Mouse (Mus musculus): ENCODE results near the gene Spock1. TPM values are rescaled to one million over a fixed set of nuclear protein-coding genes. Genes with fewer than 3 reads are reported as not detected.

Gene Spock1
- polyA plus RNA-seq, 1 experiment from 2014 or later: 48.1 TPM

- Histone ChIP-seq H3K36me3 (ENCODE audit: control insufficient read depth, insufficient read depth) (no peaks in the 10 kb centered on the region), H3K27me3 (replicated peaks; ENCODE audit: control insufficient read depth, insufficient read depth, low read length) (no peaks in the 10 kb centered on the region), H3K4me2 (ENCODE audit: low read length) (no peak overlapping the region), H3K9ac (replicated peaks; ENCODE audit: low read depth, low read length) (no peak overlapping the region), H3K4me1 (replicated peaks; ENCODE audit: control insufficient read depth, insufficient read depth, low read length) (no peaks in the 10 kb centered on the region), H3K4me3 (replicated peaks; ENCODE audit: low read length) (no peak overlapping the region), H3K27ac (ENCODE audit: low read length) (no peak overlapping the region), H3K9me3 (ENCODE audit: control insufficient read depth, low read length) (peaks cover 2% of the 10 kb centered on the region; the same call in 1 of the 2 replicates)
- 74% methylated on average over 10 of the region's 10 CpGs for WGBS
- no peak for ATAC-seq
Measured at GRCm38 (mm10) chr13:57435726-57436220, 472.4 kb downstream of the Spock1 start.

- no peak for ATAC-seq
- H3K27me3 ChIP-seq (replicated peaks; ENCODE audit: control insufficient read depth, insufficient read depth, low read length): no peaks in the 10 kb centered on the region
- H3K9ac ChIP-seq (replicated peaks; ENCODE audit: low read depth, low read length): no peak overlapping the region
- H3K27ac ChIP-seq (ENCODE audit: low read length): no peak overlapping the region
- 95% methylated on average over 4 of the region's 4 CpGs for WGBS
- no peaks in the 10 kb centered on the region for H3K36me3 ChIP-seq (ENCODE audit: control insufficient read depth, insufficient read depth)
- H3K4me3 ChIP-seq (replicated peaks; ENCODE audit: low read length): no peak overlapping the region
- peaks cover 2% of the 10 kb centered on the region; the same call in 1 of the 2 replicates for H3K9me3 ChIP-seq (ENCODE audit: control insufficient read depth, low read length)
- H3K4me1 ChIP-seq (replicated peaks; ENCODE audit: control insufficient read depth, insufficient read depth, low read length): no peaks in the 10 kb centered on the region
- H3K4me2 ChIP-seq (ENCODE audit: low read length): no peak overlapping the region
Measured at GRCm38 (mm10) chr13:57433848-57434247, 474.3 kb downstream of the Spock1 start.

- WGBS: 86% methylated on average over 4 of the region's 4 CpGs
- ATAC-seq: no peak
- H3K27me3 ChIP-seq (replicated peaks; ENCODE audit: control insufficient read depth, insufficient read depth, low read length): no peaks in the 10 kb centered on the region
Measured at GRCm38 (mm10) chr13:57431815-57432214, 476.3 kb downstream of the Spock1 start.

GRCm38 (mm10) chr13:57428840-57429239 is 479.3 kb downstream of the Spock1 start:
- Histone ChIP-seq H3K4me1 (replicated peaks; ENCODE audit: control insufficient read depth, insufficient read depth, low read length) (no peaks in the 10 kb centered on the region), H3K27ac (ENCODE audit: low read length) (no peak overlapping the region), H3K36me3 (ENCODE audit: control insufficient read depth, insufficient read depth) (no peaks in the 10 kb centered on the region), H3K27me3 (replicated peaks; ENCODE audit: control insufficient read depth, insufficient read depth, low read length) (no peaks in the 10 kb centered on the region), H3K4me3 (replicated peaks; ENCODE audit: low read length) (no peak overlapping the region), H3K9me3 (ENCODE audit: control insufficient read depth, low read length) (peaks cover 2% of the 10 kb centered on the region; the same call in 1 of the 2 replicates), H3K9ac (replicated peaks; ENCODE audit: low read depth, low read length) (no peak overlapping the region), H3K4me2 (ENCODE audit: low read length) (no peak overlapping the region)
- 76% methylated on average over 14 of the region's 14 CpGs for WGBS
- no peak for ATAC-seq

More at GRCm38 (mm10) chr13:57431815-57432214, 476.3 kb downstream of the Spock1 start:
- H3K27ac ChIP-seq (ENCODE audit: low read length): no peak overlapping the region
- H3K9ac ChIP-seq (replicated peaks; ENCODE audit: low read depth, low read length): no peak overlapping the region
- H3K4me1 ChIP-seq (replicated peaks; ENCODE audit: control insufficient read depth, insufficient read depth, low read length): no peaks in the 10 kb centered on the region
- no peaks in the 10 kb centered on the region for H3K36me3 ChIP-seq (ENCODE audit: control insufficient read depth, insufficient read depth)
- no peak overlapping the region for H3K4me3 ChIP-seq (replicated peaks; ENCODE audit: low read length)
- peaks cover 2% of the 10 kb centered on the region; the same call in 1 of the 2 replicates for H3K9me3 ChIP-seq (ENCODE audit: control insufficient read depth, low read length)
- no peak overlapping the region for H3K4me2 ChIP-seq (ENCODE audit: low read length)

- no peaks in the 10 kb centered on the region for H3K36me3 ChIP-seq (ENCODE audit: control insufficient read depth, insufficient read depth)
- WGBS: 91% methylated on average over 5 of the region's 5 CpGs
- ATAC-seq: no peak
- no peak overlapping the region for H3K27ac ChIP-seq (ENCODE audit: low read length)
- no peaks in the 10 kb centered on the region for H3K27me3 ChIP-seq (replicated peaks; ENCODE audit: control insufficient read depth, insufficient read depth, low read length)
- no peak overlapping the region for H3K4me2 ChIP-seq (ENCODE audit: low read length)
- no peak overlapping the region for H3K4me3 ChIP-seq (replicated peaks; ENCODE audit: low read length)
- H3K9ac ChIP-seq (replicated peaks; ENCODE audit: low read depth, low read length): no peak overlapping the region
- H3K9me3 ChIP-seq (ENCODE audit: control insufficient read depth, low read length): no peaks in the 10 kb centered on the region
- H3K4me1 ChIP-seq (replicated peaks; ENCODE audit: control insufficient read depth, insufficient read depth, low read length): no peaks in the 10 kb centered on the region
Measured at GRCm38 (mm10) chr13:57418781-57419180, 489.4 kb downstream of the Spock1 start.

- 100% methylated on average over 1 of the region's 1 CpGs for WGBS
- H3K9ac ChIP-seq (replicated peaks; ENCODE audit: low read depth, low read length): no peak overlapping the region
- no peaks in the 10 kb centered on the region for H3K36me3 ChIP-seq (ENCODE audit: control insufficient read depth, insufficient read depth)
- no peak overlapping the region for H3K4me2 ChIP-seq (ENCODE audit: low read length)
- H3K4me3 ChIP-seq (replicated peaks; ENCODE audit: low read length): no peak overlapping the region
- H3K9me3 ChIP-seq (ENCODE audit: control insufficient read depth, low read length): no peaks in the 10 kb centered on the region
- no peaks in the 10 kb centered on the region for H3K4me1 ChIP-seq (replicated peaks; ENCODE audit: control insufficient read depth, insufficient read depth, low read length)
- ATAC-seq: no peak
- no peaks in the 10 kb centered on the region for H3K27me3 ChIP-seq (replicated peaks; ENCODE audit: control insufficient read depth, insufficient read depth, low read length)
- no peak overlapping the region for H3K27ac ChIP-seq (ENCODE audit: low read length)
Measured at GRCm38 (mm10) chr13:57414716-57415115, 493.4 kb downstream of the Spock1 start.

DNA sequence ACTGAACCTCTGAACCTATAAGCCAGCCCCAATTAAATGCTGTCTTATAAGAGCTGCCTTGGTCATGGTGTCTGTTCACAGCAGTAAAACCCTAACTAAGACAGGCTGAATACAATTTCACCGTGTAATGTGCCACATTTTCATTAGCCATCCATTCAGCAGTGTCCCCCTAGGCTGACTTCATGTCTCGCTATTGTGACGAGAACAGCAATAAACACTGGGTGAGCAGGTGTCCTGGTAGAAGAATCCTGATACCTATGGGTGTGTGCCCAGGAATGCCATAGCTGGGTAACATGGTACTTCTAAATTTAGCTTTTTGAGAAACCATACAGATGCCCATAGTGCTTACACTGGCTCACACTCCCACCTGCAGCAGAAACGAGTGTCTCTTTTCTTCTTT is 500.5 kb downstream of the Spock1 start:
- no peak overlapping the region for H3K9ac ChIP-seq (replicated peaks; ENCODE audit: low read depth, low read length)
- 84% methylated on average over 4 of the region's 4 CpGs for WGBS
- H3K36me3 ChIP-seq (ENCODE audit: control insufficient read depth, insufficient read depth): no peaks in the 10 kb centered on the region
- H3K4me2 ChIP-seq (ENCODE audit: low read length): no peak overlapping the region
- no peaks in the 10 kb centered on the region for H3K27me3 ChIP-seq (replicated peaks; ENCODE audit: control insufficient read depth, insufficient read depth, low read length)
- H3K4me3 ChIP-seq (replicated peaks; ENCODE audit: low read length): no peak overlapping the region
- ATAC-seq: no peak
- H3K27ac ChIP-seq (ENCODE audit: low read length): no peak overlapping the region
- 0 out of 2 replicates have a peak, but pooled peaks cover 3% of the 10 kb centered on the region for H3K9me3 ChIP-seq (ENCODE audit: control insufficient read depth, low read length)
- H3K4me1 ChIP-seq (replicated peaks; ENCODE audit: control insufficient read depth, insufficient read depth, low read length): no peaks in the 10 kb centered on the region

DNA sequence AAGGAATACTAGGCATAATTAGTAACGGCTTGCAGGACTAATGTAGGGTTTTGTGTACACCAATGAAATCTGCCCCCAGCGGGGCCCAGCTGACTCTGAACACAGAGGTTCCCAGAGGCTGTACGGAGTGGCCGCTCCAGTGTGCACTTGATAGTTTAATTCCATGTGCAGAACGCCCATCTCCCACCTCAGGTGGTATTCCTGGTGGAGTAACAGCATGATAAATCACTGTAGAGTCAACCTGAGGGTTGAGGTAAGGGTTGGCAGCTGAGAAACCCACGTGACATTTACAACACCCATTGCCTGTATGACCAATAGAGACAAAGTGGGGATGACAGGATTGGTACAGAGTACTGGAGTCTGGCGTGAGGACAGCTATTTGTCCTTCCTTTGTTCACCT is 505.7 kb downstream of the Spock1 start:
- Histone ChIP-seq H3K9me3 (ENCODE audit: control insufficient read depth, low read length) (no peaks in the 10 kb centered on the region), H3K36me3 (ENCODE audit: control insufficient read depth, insufficient read depth) (no peaks in the 10 kb centered on the region), H3K27me3 (replicated peaks; ENCODE audit: control insufficient read depth, insufficient read depth, low read length) (no peaks in the 10 kb centered on the region), H3K27ac (ENCODE audit: low read length) (no peak overlapping the region), H3K9ac (replicated peaks; ENCODE audit: low read depth, low read length) (no peak overlapping the region), H3K4me2 (ENCODE audit: low read length) (no peak overlapping the region), H3K4me3 (replicated peaks; ENCODE audit: low read length) (no peak overlapping the region), H3K4me1 (replicated peaks; ENCODE audit: control insufficient read depth, insufficient read depth, low read length) (no peaks in the 10 kb centered on the region)
- 85% methylated on average over 7 of the region's 7 CpGs for WGBS
- no peak for ATAC-seq

DNA sequence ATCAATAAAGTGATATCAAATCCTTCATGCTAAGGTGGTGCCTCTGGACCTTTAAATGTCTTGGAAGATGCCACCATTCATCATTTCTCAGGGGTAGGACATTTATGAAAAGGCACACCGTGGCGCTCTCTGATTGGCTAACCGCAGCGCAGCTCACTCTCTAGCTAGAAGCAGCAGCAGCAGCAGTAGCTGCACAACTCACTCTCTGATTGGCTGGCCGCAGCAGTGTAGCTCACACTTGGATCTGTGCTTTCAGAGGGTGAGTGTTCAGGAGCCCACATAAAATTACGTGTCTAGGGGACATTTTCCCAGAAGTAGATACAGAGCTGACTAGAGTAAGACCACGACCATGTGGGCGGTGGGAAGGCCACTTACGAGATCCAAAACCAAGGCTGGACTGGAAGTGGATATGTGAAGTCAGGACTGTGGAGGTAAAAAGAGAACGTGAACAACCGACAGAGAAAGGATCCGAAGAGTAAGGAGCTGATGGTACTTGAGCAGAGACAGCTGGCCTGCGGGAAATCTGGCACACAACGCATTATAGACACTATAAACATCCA is 535.9 kb downstream of the Spock1 start:
- Histone ChIP-seq H3K4me3 (replicated peaks; ENCODE audit: low read length) (no peak overlapping the region), H3K4me2 (ENCODE audit: low read length) (no peak overlapping the region), H3K27ac (ENCODE audit: low read length) (no peak overlapping the region), H3K9ac (replicated peaks; ENCODE audit: low read depth, low read length) (no peak overlapping the region), H3K36me3 (ENCODE audit: control insufficient read depth, insufficient read depth) (no peaks in the 10 kb centered on the region), H3K4me1 (replicated peaks; ENCODE audit: control insufficient read depth, insufficient read depth, low read length) (no peaks in the 10 kb centered on the region), H3K9me3 (ENCODE audit: control insufficient read depth, low read length) (no peaks in the 10 kb centered on the region), H3K27me3 (replicated peaks; ENCODE audit: control insufficient read depth, insufficient read depth, low read length) (no peaks in the 10 kb centered on the region)
- ATAC-seq: no peak
- WGBS: 92% methylated on average over 14 of the region's 14 CpGs
